17 mouse cellular contexts compared by ENCODE assay signal in genomic region chr10:54085073-54085472, GRCm38 (mm10). TPM values are rescaled to one million over a fixed set of nuclear protein-coding genes. Genes with fewer than 3 reads are reported as not detected.
A peak's percentile ranks its signal among the peaks of the same experiment; 100 is the strongest.
DNase-seq lines count a peak whose midpoint lies in the region; ATAC-seq lines count a peak whose summit lies in the region.
"Had no signal": no experiment of that assay in that cellular context is flagged by ENCODE, and none has a peak within 500 bp of the region (broad histone marks: within the 10 kb centered on the region; RNA-seq: fewer than 3 reads in every experiment).

No protein-coding gene starts in this region.

- ATAC-seq in frontal cortex, adult (ENCODE audit: low TSS enrichment) = peak; percentile 59; the same call in 1 of the 2 replicates
- ATAC-seq in midbrain, embryonic 11.5 days (ENCODE audit: low FRiP score) = no peak
- ATAC-seq: Patski had no signal

- no peaks in the 10 kb centered on the region for H3K27me3 ChIP-seq in midbrain, embryonic 11.5 days (ENCODE audit: control insufficient read depth, insufficient read depth, low read length)
- H3K27me3 ChIP-seq in midbrain, embryonic 10.5 days (ENCODE audit: low read depth, poor library complexity, severe bottlenecking) = no peaks in the 10 kb centered on the region
- H3K27me3 ChIP-seq: CH12.LX, Patski had no signal

- no peaks in the 10 kb centered on the region for H3K4me1 ChIP-seq in midbrain, embryonic 11.5 days (ENCODE audit: control insufficient read depth, insufficient read depth, low read length)
- H3K4me1 ChIP-seq in midbrain, embryonic 10.5 days = no peaks in the 10 kb centered on the region

- WGBS in midbrain, embryonic 11.5 days = 94% methylated on average over 2 of the region's 2 CpGs
- WGBS in midbrain, embryonic 10.5 days = 88% methylated on average over 2 of the region's 2 CpGs

- no peak overlapping the region for H3K4me3 ChIP-seq in midbrain, embryonic 11.5 days (ENCODE audit: low read depth, low read length)
- no peak overlapping the region for H3K4me3 ChIP-seq in midbrain, embryonic 10.5 days

- H3K9ac ChIP-seq in midbrain, embryonic 11.5 days (ENCODE audit: low read length) = no peak overlapping the region

- DNase-seq in frontal cortex, postnatal 10 days (ENCODE audit: low spot score in 2 of 2) = no peak
- DNase-seq in midbrain, embryonic 11.5 days (ENCODE audit: low spot score, missing footprints) = peak; percentile 61
- DNase-seq in midbrain, embryonic 10.5 days (ENCODE audit: low spot score) = no peak
- DNase-seq: adrenal gland, adult 2 months; adrenal gland, adult 8-10 months; adrenal gland, postnatal 10 days; adrenal gland, postnatal 14 days; adrenal gland, postnatal 25 days; adrenal gland, postnatal 36 days; B cell, adult 2 months; cerebellum, adult 11 months; cerebellum, adult 11-12 months; cerebellum, adult 18-20 months had no signal

- no peak overlapping the region for H3K27ac ChIP-seq in midbrain, embryonic 11.5 days (ENCODE audit: low read depth, low read length)
- no peak overlapping the region for H3K27ac ChIP-seq in midbrain, embryonic 10.5 days (replicated peaks)

- H3K9me3 ChIP-seq in midbrain, embryonic 11.5 days (ENCODE audit: control insufficient read depth, low read length) = no peaks in the 10 kb centered on the region
- H3K9me3 ChIP-seq in midbrain, embryonic 10.5 days (replicated peaks) = no peaks in the 10 kb centered on the region
- H3K9me3 ChIP-seq: G1E had no signal

- no peak overlapping the region for H3K4me2 ChIP-seq in midbrain, embryonic 11.5 days

- no peaks in the 10 kb centered on the region for H3K36me3 ChIP-seq in midbrain, embryonic 11.5 days (ENCODE audit: control insufficient read depth, insufficient read depth, low read length)
- H3K36me3 ChIP-seq in midbrain, embryonic 10.5 days = no peaks in the 10 kb centered on the region
- H3K36me3 ChIP-seq: G1E had no signal

RNA-seq across cellular contexts. Expression of gene Man1a, which starts 8.7 kb away (rescaled TPM):
- 1.7 and 2.1 TPM in 2 replicates for polyA plus RNA-seq in midbrain, embryonic 11.5 days (2014; fragmentation: Nextera tagmentation; extraction: Ambion mirVana)
- 1.3 TPM in 2 replicates for polyA plus RNA-seq in midbrain, embryonic 10.5 days (2016; fragmentation: Nextera tagmentation; extraction: Ambion mirVana)
